Mouse (Mus musculus): ENCODE measurements around the gene Myo9b. TPM values are rescaled to one million over a fixed set of nuclear protein-coding genes. Genes with fewer than 3 reads are reported as not detected.

Gene Myo9b
- total and polyA plus RNA-seq, 3 experiments = 40.0 to 58.6 (median 43.9) TPM

DNA sequence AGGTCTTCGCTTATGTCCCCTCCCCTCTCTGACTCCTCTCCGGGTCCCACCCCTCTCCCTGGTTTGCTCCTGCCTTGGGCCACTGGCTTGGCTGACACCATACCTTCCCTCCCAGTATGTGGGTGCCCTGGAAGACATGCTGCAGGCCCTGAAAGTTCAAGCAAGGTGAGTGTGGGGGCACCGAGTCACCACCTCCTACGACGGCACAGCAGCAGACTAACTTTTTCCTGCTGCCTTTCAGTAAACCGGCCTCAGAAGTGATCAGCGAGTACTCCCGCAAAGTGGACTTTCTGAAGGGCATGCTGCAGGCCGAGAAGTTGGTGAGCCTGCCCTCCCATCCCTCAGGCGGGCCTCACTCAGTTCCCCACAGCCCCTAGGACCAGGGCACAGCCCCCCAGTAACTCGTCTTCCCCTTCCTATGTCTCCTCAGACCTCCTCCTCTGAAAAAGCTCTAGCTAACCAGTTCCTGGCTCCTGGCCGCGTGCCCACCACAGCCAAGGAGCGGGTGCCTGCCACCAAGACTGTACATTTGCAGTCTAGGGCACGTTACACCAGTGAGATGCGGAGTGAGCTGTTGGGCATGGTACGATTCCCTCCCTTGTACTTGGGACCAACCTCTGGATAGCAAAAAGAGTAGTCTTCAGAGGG is 95.1 kb downstream of the Myo9b start:
- Histone ChIP-seq H3K4me3 (ENCODE audit: low read depth, low read length) (peak overlapping the region; percentile 81), H3K4me1 (ENCODE audit: insufficient read depth, low read depth, low read length) (peaks cover 49% of the 10 kb centered on the region), H3K36me3 (replicated peaks) (peaks cover 33% of the 10 kb centered on the region), H3K9me3 (replicated peaks) (no peaks in the 10 kb centered on the region), H3K27me3 (ENCODE audit: insufficient read depth, low read length) (no peaks in the 10 kb centered on the region)
- ATAC-seq (ENCODE audit: extremely low read depth, insufficient number of reproducible peaks, low FRiP score, poor library complexity, severe bottlenecking) (no peak), DNase-seq (ENCODE audit: low spot score) (peak; percentile 94)
- TF ChIP-seq GATA1 (IDR thresholded peaks at IDR 0.05; ENCODE audit: borderline replicate concordance, low read length) (no peak), POLR2AphosphoS5 (IDR thresholded peaks at IDR 0.05; ENCODE audit: insufficient replicate concordance, low read depth, low read length) (no peak), CTCF (IDR thresholded peaks at IDR 0.05; ENCODE audit: low read depth, low read length) (no peak), TAL1 (conservative IDR thresholded peaks at IDR 0.05; ENCODE audit: low read depth, low read length) (no peak), GATA2 (IDR thresholded peaks at IDR 0.05; ENCODE audit: borderline replicate concordance, low read depth, low read length) (no peak)

GRCm38 (mm10) chr8:71368366-71368765 is 95.9 kb downstream of the Myo9b start:
- TF ChIP-seq POLR2AphosphoS5 (IDR thresholded peaks at IDR 0.05; ENCODE audit: insufficient replicate concordance, low read depth, low read length) (no peak), GATA2 (IDR thresholded peaks at IDR 0.05; ENCODE audit: borderline replicate concordance, low read depth, low read length) (no peak), GATA1 (IDR thresholded peaks at IDR 0.05; ENCODE audit: borderline replicate concordance, low read length) (no peak), TAL1 (conservative IDR thresholded peaks at IDR 0.05; ENCODE audit: low read depth, low read length) (no peak), CTCF (IDR thresholded peaks at IDR 0.05; ENCODE audit: low read depth, low read length) (no peak)
- H3K4me1 ChIP-seq (ENCODE audit: insufficient read depth, low read depth, low read length) = peaks cover 54% of the 10 kb centered on the region
- H3K36me3 ChIP-seq (replicated peaks) = peaks cover 37% of the 10 kb centered on the region
- no peaks in the 10 kb centered on the region for H3K9me3 ChIP-seq (replicated peaks)
- H3K4me3 ChIP-seq (ENCODE audit: low read depth, low read length) = peak overlapping the region; percentile 48; the same call in 1 of the 2 replicates
- no peaks in the 10 kb centered on the region for H3K27me3 ChIP-seq (ENCODE audit: insufficient read depth, low read length)
- DNase-seq (ENCODE audit: low spot score) (no peak), ATAC-seq (ENCODE audit: extremely low read depth, insufficient number of reproducible peaks, low FRiP score, poor library complexity, severe bottlenecking) (no peak)

DNA sequence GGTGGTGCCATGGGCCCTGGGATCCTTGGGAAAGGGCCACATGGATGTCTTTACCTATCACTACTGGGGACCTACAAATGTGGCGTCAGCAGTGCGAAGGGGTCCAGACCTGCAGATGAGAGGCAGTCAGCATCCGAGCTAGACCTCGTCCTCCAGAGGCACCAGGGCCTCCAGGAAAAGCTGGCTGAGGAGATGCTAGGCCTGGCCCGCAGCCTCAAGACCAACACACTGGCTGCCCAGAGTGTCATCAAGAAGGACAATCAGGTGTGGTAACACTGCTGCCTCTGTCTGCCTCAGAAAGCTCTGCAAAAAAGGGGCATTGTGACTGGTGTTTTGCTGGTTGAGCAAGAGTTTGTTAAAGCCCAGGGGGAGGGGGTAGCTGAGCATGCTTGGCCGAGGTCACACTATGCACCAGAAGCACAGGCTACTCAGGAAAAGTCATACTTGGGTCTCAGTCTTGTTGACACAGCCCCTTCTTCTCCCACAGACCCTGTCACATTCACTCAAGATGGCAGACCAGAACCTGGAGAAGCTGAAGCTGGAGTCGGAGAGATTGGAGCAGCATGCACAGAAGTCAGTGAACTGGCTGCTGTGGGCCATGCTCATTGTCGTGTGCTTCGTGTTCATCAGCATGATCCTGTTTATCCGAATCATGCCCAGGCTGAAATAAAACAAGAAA is 96.7 kb downstream of the Myo9b start:
- ATAC-seq (ENCODE audit: extremely low read depth, insufficient number of reproducible peaks, low FRiP score, poor library complexity, severe bottlenecking) = no peak
- Histone ChIP-seq H3K9me3 (replicated peaks) (no peaks in the 10 kb centered on the region), H3K4me1 (ENCODE audit: insufficient read depth, low read depth, low read length) (peaks cover 54% of the 10 kb centered on the region), H3K27me3 (ENCODE audit: insufficient read depth, low read length) (no peaks in the 10 kb centered on the region), H3K4me3 (ENCODE audit: low read depth, low read length) (peak overlapping the region; percentile 4; the same call in 1 of the 2 replicates), H3K36me3 (replicated peaks) (peaks cover 45% of the 10 kb centered on the region)
- TF ChIP-seq TAL1 (conservative IDR thresholded peaks at IDR 0.05; ENCODE audit: low read depth, low read length) (no peak), CTCF (IDR thresholded peaks at IDR 0.05; ENCODE audit: low read depth, low read length) (no peak), POLR2AphosphoS5 (IDR thresholded peaks at IDR 0.05; ENCODE audit: insufficient replicate concordance, low read depth, low read length) (no peak), GATA1 (IDR thresholded peaks at IDR 0.05; ENCODE audit: borderline replicate concordance, low read length) (no peak), GATA2 (IDR thresholded peaks at IDR 0.05; ENCODE audit: borderline replicate concordance, low read depth, low read length) (no peak)
- DNase-seq (ENCODE audit: low spot score) = no peak

DNA sequence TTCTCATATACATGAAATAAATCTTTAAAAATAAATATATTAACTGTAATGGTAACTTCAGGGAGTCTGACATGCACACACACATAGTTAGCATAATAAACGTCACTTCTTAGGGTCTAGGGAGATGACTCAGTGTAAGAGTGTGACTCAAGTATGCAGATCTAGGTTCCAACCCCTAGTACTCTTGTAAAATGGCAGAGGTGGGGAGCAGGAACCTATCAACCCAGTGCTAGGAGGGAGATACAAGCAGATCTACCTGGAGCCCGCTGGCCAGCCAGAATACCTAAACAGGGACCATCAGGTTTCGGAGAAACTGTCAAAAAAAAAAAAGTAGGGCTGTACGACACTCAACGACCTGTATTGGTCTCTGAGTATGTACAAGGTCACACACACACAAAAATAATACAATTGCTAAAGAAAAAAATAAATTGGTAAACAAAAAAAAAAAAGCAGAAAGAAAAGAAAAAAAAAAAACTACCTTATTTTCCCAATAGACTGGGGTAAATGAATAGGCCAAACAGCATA is 98.3 kb downstream of the Myo9b start:
- ATAC-seq (ENCODE audit: extremely low read depth, insufficient number of reproducible peaks, low FRiP score, poor library complexity, severe bottlenecking) (no peak), DNase-seq (ENCODE audit: low spot score) (no peak)
- Histone ChIP-seq H3K36me3 (replicated peaks) (peaks cover 61% of the 10 kb centered on the region), H3K27me3 (ENCODE audit: insufficient read depth, low read length) (no peaks in the 10 kb centered on the region), H3K4me1 (ENCODE audit: insufficient read depth, low read depth, low read length) (peaks cover 67% of the 10 kb centered on the region), H3K4me3 (ENCODE audit: low read depth, low read length) (peak overlapping the region; percentile 80), H3K9me3 (replicated peaks) (peaks cover 4% of the 10 kb centered on the region)
- no peak for TF ChIP-seq CTCF (IDR thresholded peaks at IDR 0.05; ENCODE audit: low read depth, low read length)
- no peak for TF ChIP-seq GATA2 (IDR thresholded peaks at IDR 0.05; ENCODE audit: borderline replicate concordance, low read depth, low read length)
- no peak for TF ChIP-seq TAL1 (conservative IDR thresholded peaks at IDR 0.05; ENCODE audit: low read depth, low read length)
- no peak for TF ChIP-seq GATA1 (IDR thresholded peaks at IDR 0.05; ENCODE audit: borderline replicate concordance, low read length)
- TF ChIP-seq POLR2AphosphoS5 (IDR thresholded peaks at IDR 0.05; ENCODE audit: insufficient replicate concordance, low read depth, low read length) = no peak

- peak; percentile 74 for ATAC-seq (ENCODE audit: extremely low read depth, insufficient number of reproducible peaks, low FRiP score, poor library complexity, severe bottlenecking)
- Histone ChIP-seq H3K4me3 (ENCODE audit: low read depth, low read length) (peak within 1 kb of the TSS; percentile 80), H3K27me3 (ENCODE audit: insufficient read depth, low read length) (no peaks in the 10 kb centered on the region), H3K4me1 (ENCODE audit: insufficient read depth, low read depth, low read length) (peaks cover 62% of the 10 kb centered on the region), H3K9me3 (replicated peaks) (peaks cover 8% of the 10 kb centered on the region), H3K36me3 (replicated peaks) (peaks cover 67% of the 10 kb centered on the region)
- DNase-seq (ENCODE audit: low spot score) = peak; percentile 99
- TF ChIP-seq GATA1 (IDR thresholded peaks at IDR 0.05; ENCODE audit: borderline replicate concordance, low read length) (no peak), CTCF (IDR thresholded peaks at IDR 0.05; ENCODE audit: low read depth, low read length) (peak; percentile 94), POLR2AphosphoS5 (IDR thresholded peaks at IDR 0.05; ENCODE audit: insufficient replicate concordance, low read depth, low read length) (no peak)
Observed at GRCm38 (mm10) chr8:71371236-71371848, 98.8 kb downstream of the Myo9b start, which contains the start of gene Ocel1. Gene Ocel1, plus strand, starts transcription at chr8:71371298.

- ATAC-seq (ENCODE audit: extremely low read depth, insufficient number of reproducible peaks, low FRiP score, poor library complexity, severe bottlenecking) (no peak), DNase-seq (ENCODE audit: low spot score) (no peak)
- Histone ChIP-seq H3K4me1 (ENCODE audit: insufficient read depth, low read depth, low read length) (peaks cover 56% of the 10 kb centered on the region), H3K9me3 (replicated peaks) (peaks cover 8% of the 10 kb centered on the region), H3K4me3 (ENCODE audit: low read depth, low read length) (peak overlapping the region; percentile 52; the same call in 1 of the 2 replicates), H3K36me3 (replicated peaks) (peaks cover 77% of the 10 kb centered on the region), H3K27me3 (ENCODE audit: insufficient read depth, low read length) (no peaks in the 10 kb centered on the region)
- TF ChIP-seq POLR2AphosphoS5 (IDR thresholded peaks at IDR 0.05; ENCODE audit: insufficient replicate concordance, low read depth, low read length) = no peak
- no peak for TF ChIP-seq CTCF (IDR thresholded peaks at IDR 0.05; ENCODE audit: low read depth, low read length)
- no peak for TF ChIP-seq TAL1 (conservative IDR thresholded peaks at IDR 0.05; ENCODE audit: low read depth, low read length)
- no peak for TF ChIP-seq GATA2 (IDR thresholded peaks at IDR 0.05; ENCODE audit: borderline replicate concordance, low read depth, low read length)
- TF ChIP-seq GATA1 (IDR thresholded peaks at IDR 0.05; ENCODE audit: borderline replicate concordance, low read length) = no peak
Observed at GRCm38 (mm10) chr8:71372427-71372826, 99.9 kb downstream of the Myo9b start.

Measured in G1E (cell line).